Mouse (Mus musculus) testis, adult 2 months (tissue): ENCODE data around the gene Tspyl2.

Experiments
- CTCF ChIP-seq: fragments of 200-500 bp; IDR thresholded peaks from 2 replicates; pipeline ENCODE4 v1.5.1; 2012; ENCODE audit warnings: low read depth, mild to moderate bottlenecking, inconsistent platforms, low read length, moderate library complexity; ENCODE audit not compliant: control insufficient read depth, insufficient read depth, insufficient replicate concordance
- POLR2A ChIP-seq: fragments of 200-500 bp; IDR thresholded peaks from 2 replicates; pipeline ENCODE4 v1.6.1; 2012; ENCODE audit warnings: low read depth, mild to moderate bottlenecking, inconsistent platforms, low read length, moderate library complexity; ENCODE audit not compliant: control insufficient read depth

GRCm38 (mm10) chrX:152342358-152342901, at the start of gene Tspyl2:
- TF ChIP-seq CTCF (no peak), POLR2A (peak; percentile 78)
